Mouse (Mus musculus) embryonic facial prominence, embryonic 14.5 days (tissue): Measurements from ENCODE around the gene Amotl1. TPM values are rescaled to one million over a fixed set of nuclear protein-coding genes. Genes with fewer than 3 reads are reported as not detected.

ENCODE experiments used
- ATAC-seq: fragments of 200-750 bp; cut with Nextera tagmentation; 2 replicates; pipeline ENCODE4 v1.8.0; 2017; ENCODE audit warnings: low read depth, moderate number of reproducible peaks, moderate TSS enrichment
- DNase-seq: peaks from one replicate; pipeline ENCODE4 v3.0.0-alpha.2; 2015; ENCODE audit warnings: low spot score
- H3K27ac ChIP-seq: fragments of 300-500 bp; sonication (generic); replicated peaks from 2 replicates; pipeline ENCODE4 v1.5.1; 2014; ENCODE audit warnings: low read depth, mild to moderate bottlenecking, low read length, moderate library complexity
- H3K27me3 ChIP-seq: fragments of 300-500 bp; sonication (generic); replicated peaks from 2 replicates; pipeline ENCODE4 v1.6.1; 2014; ENCODE audit warnings: low read length; ENCODE audit not compliant: control insufficient read depth, insufficient read depth
- H3K36me3 ChIP-seq: fragments of 300-500 bp; sonication (generic); 2 replicates; pipeline ENCODE4 v1.6.1; 2014; ENCODE audit warnings: low read length, mixed read lengths; ENCODE audit not compliant: control insufficient read depth, insufficient read depth
- H3K4me1 ChIP-seq: fragments of 300-500 bp; sonication (generic); 2 replicates; pipeline ENCODE4 v1.6.1; 2014; ENCODE audit warnings: antibody characterized with exemption, low read length; ENCODE audit not compliant: control insufficient read depth, insufficient read depth
- H3K4me2 ChIP-seq: fragments of 300-500 bp; sonication (generic); 2 replicates; pipeline ENCODE4 v1.6.1; 2014; ENCODE audit warnings: low read depth, mild to moderate bottlenecking, low read length, moderate library complexity, mixed read lengths
- H3K4me3 ChIP-seq: fragments of 300-500 bp; sonication (generic); 2 replicates; pipeline ENCODE4 v1.5.1; 2014; ENCODE audit warnings: low read depth, mild to moderate bottlenecking, low read length
- H3K9ac ChIP-seq: fragments of 300-500 bp; sonication (generic); 2 replicates; pipeline ENCODE4 v1.6.1; 2014; ENCODE audit warnings: low read depth, mild to moderate bottlenecking, low read length, moderate library complexity, mixed read lengths
- H3K9me3 ChIP-seq: fragments of 300-500 bp; sonication (generic); 2 replicates; pipeline ENCODE4 v1.6.1; 2016; ENCODE audit warnings: low read length; ENCODE audit not compliant: control insufficient read depth
- WGBS: fragments of 180-500 bp; shearing (Covaris S2); extraction: QIAGEN DNeasy Blood & Tissue Kit; methylation state at CpG from one replicate; pipeline ENCODE4 v1.1.7; 2014; 5-methylcytosine and 5-hydroxymethylcytosine counted together
- polyA plus RNA-seq: library from polyadenylated mRNA; unstranded; fragments of >200 nt; fragmentation: Nextera tagmentation; extraction: Ambion mirVana; gene quantifications from 2 replicates; pipeline ENCODE4 v1.2.1, GENCODE M21; 2014

Gene Amotl1
- polyA plus RNA-seq, 1 experiment from 2014 or later, result 49.1 TPM

GRCm38 (mm10) chr9:14544034-14544757 is 100.7 kb downstream of the Amotl1 start:
- H3K4me2 ChIP-seq, result no peak overlapping the region
- 71% methylated on average over 9 of the region's 9 CpGs for WGBS
- H3K9ac ChIP-seq, result no peak overlapping the region
- no peaks in the 10 kb centered on the region for H3K9me3 ChIP-seq
- H3K36me3 ChIP-seq, result peaks cover 87% of the 10 kb centered on the region
- DNase-seq (peak; percentile 36), ATAC-seq (peak; percentile 38; the same call in 1 of the 2 replicates)
- H3K27me3 ChIP-seq, result no peaks in the 10 kb centered on the region
- peak overlapping the region; percentile 12; the same call in 1 of the 2 replicates for H3K27ac ChIP-seq
- no peak overlapping the region for H3K4me3 ChIP-seq
- no peaks in the 10 kb centered on the region for H3K4me1 ChIP-seq

GRCm38 (mm10) chr9:14534833-14535456 is 109.9 kb downstream of the Amotl1 start:
- no peak overlapping the region for H3K9ac ChIP-seq
- ATAC-seq (no peak), DNase-seq (no peak)
- H3K4me3 ChIP-seq, result no peak overlapping the region
- H3K36me3 ChIP-seq, result peaks cover 11% of the 10 kb centered on the region
- H3K4me2 ChIP-seq, result no peak overlapping the region
- H3K27me3 ChIP-seq, result no peaks in the 10 kb centered on the region
- no peaks in the 10 kb centered on the region for H3K9me3 ChIP-seq
- 78% methylated on average over 9 of the region's 9 CpGs for WGBS
- H3K4me1 ChIP-seq, result no peaks in the 10 kb centered on the region
- no peak overlapping the region for H3K27ac ChIP-seq

GRCm38 (mm10) chr9:14533659-14534058 is 111.2 kb downstream of the Amotl1 start:
- no peaks in the 10 kb centered on the region for H3K27me3 ChIP-seq
- H3K9ac ChIP-seq, result no peak overlapping the region
- H3K27ac ChIP-seq, result no peak overlapping the region
- ATAC-seq (no peak), DNase-seq (no peak)
- H3K4me2 ChIP-seq, result no peak overlapping the region
- H3K4me3 ChIP-seq, result no peak overlapping the region
- peaks cover under 1% of the 10 kb centered on the region for H3K36me3 ChIP-seq
- H3K4me1 ChIP-seq, result no peaks in the 10 kb centered on the region
- H3K9me3 ChIP-seq, result no peaks in the 10 kb centered on the region
- 79% methylated on average over 2 of the region's 2 CpGs for WGBS

- ATAC-seq (peak; percentile 33; the same call in 1 of the 2 replicates), DNase-seq (no peak)
- H3K9me3 ChIP-seq, result no peaks in the 10 kb centered on the region
- no peaks in the 10 kb centered on the region for H3K36me3 ChIP-seq
- H3K27me3 ChIP-seq, result no peaks in the 10 kb centered on the region
- H3K4me1 ChIP-seq, result no peaks in the 10 kb centered on the region
- no peak overlapping the region for H3K9ac ChIP-seq
- no peak overlapping the region for H3K4me2 ChIP-seq
- WGBS, result 47% methylated on average over 3 of the region's 3 CpGs
- H3K4me3 ChIP-seq, result no peak overlapping the region
- H3K27ac ChIP-seq, result no peak overlapping the region
Observed at GRCm38 (mm10) chr9:14532283-14532682, 112.6 kb downstream of the Amotl1 start.

- ATAC-seq (no peak), DNase-seq (no peak)
- no peak overlapping the region for H3K4me2 ChIP-seq
- 71% methylated on average over 5 of the region's 5 CpGs for WGBS
- H3K9me3 ChIP-seq, result no peaks in the 10 kb centered on the region
- no peaks in the 10 kb centered on the region for H3K36me3 ChIP-seq
- no peak overlapping the region for H3K4me3 ChIP-seq
- no peak overlapping the region for H3K9ac ChIP-seq
- H3K4me1 ChIP-seq, result no peaks in the 10 kb centered on the region
- H3K27ac ChIP-seq, result no peak overlapping the region
- H3K27me3 ChIP-seq, result no peaks in the 10 kb centered on the region
Observed at GRCm38 (mm10) chr9:14530004-14530403, 114.9 kb downstream of the Amotl1 start.

GRCm38 (mm10) chr9:14523408-14524043 is 121.3 kb downstream of the Amotl1 start:
- no peaks in the 10 kb centered on the region for H3K4me1 ChIP-seq
- no peaks in the 10 kb centered on the region for H3K27me3 ChIP-seq
- no peak overlapping the region for H3K4me2 ChIP-seq
- H3K4me3 ChIP-seq, result no peak overlapping the region
- WGBS, result 5% methylated on average over 4 of the region's 4 CpGs
- no peaks in the 10 kb centered on the region for H3K9me3 ChIP-seq
- peak; percentile 88 for DNase-seq
- H3K27ac ChIP-seq, result no peak overlapping the region
- H3K36me3 ChIP-seq, result no peaks in the 10 kb centered on the region
- H3K9ac ChIP-seq, result no peak overlapping the region
- ATAC-seq, result peak; percentile 76; the same call in 1 of the 2 replicates

GRCm38 (mm10) chr9:14521695-14522094 is 123.2 kb downstream of the Amotl1 start:
- Histone ChIP-seq H3K9me3 (no peaks in the 10 kb centered on the region), H3K27ac (no peak overlapping the region), H3K36me3 (no peaks in the 10 kb centered on the region), H3K27me3 (no peaks in the 10 kb centered on the region), H3K4me2 (no peak overlapping the region), H3K9ac (no peak overlapping the region), H3K4me3 (no peak overlapping the region), H3K4me1 (no peaks in the 10 kb centered on the region)
- ATAC-seq (no peak), DNase-seq (no peak)
- WGBS, result 42% methylated on average over 2 of the region's 2 CpGs

GRCm38 (mm10) chr9:14520971-14521670 is 123.7 kb downstream of the Amotl1 start:
- no peak for ATAC-seq
- H3K4me1 ChIP-seq, result no peaks in the 10 kb centered on the region
- 26% methylated on average over 3 of the region's 3 CpGs for WGBS
- no peak overlapping the region for H3K4me2 ChIP-seq
- H3K9ac ChIP-seq, result no peak overlapping the region
- no peaks in the 10 kb centered on the region for H3K27me3 ChIP-seq
- DNase-seq, result no peak
- no peaks in the 10 kb centered on the region for H3K36me3 ChIP-seq
- H3K9me3 ChIP-seq, result no peaks in the 10 kb centered on the region
- H3K4me3 ChIP-seq, result no peak overlapping the region
- no peak overlapping the region for H3K27ac ChIP-seq
